Mouse (Mus musculus): ENCODE data around the gene St3gal4. TPM values are rescaled to one million over a fixed set of nuclear protein-coding genes. Genes with fewer than 3 reads are reported as not detected.

St3gal4 gene
- polyA plus RNA-seq, 1 experiment from 2014 or later, result 22.3 TPM

DNA sequence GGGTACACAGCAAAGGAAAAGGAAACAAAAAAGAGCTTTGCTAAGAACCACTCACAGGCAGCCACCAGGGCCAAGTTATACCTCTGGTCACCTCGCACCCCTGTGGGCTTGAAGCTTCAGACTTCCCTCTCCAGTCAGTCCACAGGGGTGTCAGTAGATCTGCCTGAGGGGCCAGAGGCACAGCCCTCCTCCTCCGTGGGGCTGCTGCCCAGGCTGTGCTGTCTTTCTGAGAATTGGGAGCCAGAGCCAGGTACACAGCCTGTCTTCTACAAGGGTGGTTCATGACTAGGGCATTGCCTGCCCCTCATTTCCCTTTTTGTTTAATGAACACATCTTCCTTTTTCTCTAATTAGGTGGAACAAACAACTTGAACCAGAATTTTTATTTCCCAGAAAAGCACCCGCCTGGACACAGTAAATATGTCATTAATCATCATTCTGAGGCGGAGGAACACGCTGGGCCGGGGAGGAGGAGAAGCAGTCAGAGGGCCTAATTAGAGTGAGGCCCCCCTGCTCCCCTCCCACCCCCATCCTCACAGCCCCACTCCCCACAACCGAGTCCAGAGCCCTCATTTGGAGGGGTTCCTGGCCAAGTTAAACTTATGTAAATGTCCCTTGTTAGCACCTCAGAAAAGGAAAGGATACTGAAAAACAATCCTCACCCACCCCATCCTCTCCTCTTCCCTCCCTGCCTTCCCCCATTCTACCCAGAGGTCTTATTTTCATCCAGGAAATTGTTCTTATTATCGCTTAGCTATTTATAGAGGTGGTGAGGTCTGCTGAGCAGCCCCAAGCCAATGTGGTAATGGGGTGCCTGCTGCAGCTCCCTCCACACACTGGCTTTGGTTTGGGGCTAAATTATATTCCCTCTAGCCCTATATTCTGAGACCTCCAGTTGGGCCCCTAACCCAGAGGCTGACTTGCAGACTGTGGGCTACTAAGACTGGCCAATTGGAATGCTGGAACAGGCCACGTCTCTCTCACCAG, 120.9 kb downstream of the St3gal4 start:
- ATAC-seq (ENCODE audit: low read depth), result no peak
- 39% methylated on average over 9 of the region's 9 CpGs for WGBS (ENCODE audit: insufficient replicate concordance)
- no peak overlapping the region for H3K27ac ChIP-seq (ENCODE audit: low read length)
- H3K4me3 ChIP-seq (ENCODE audit: low read depth, low read length), result no peak overlapping the region
- no peaks in the 10 kb centered on the region for H3K9me3 ChIP-seq (replicated peaks; ENCODE audit: control insufficient read depth, low read length)
- H3K4me2 ChIP-seq (ENCODE audit: low read depth, low read length), result no peak overlapping the region
- no peaks in the 10 kb centered on the region for H3K36me3 ChIP-seq (ENCODE audit: control insufficient read depth, insufficient read depth)
- no peaks in the 10 kb centered on the region for H3K27me3 ChIP-seq (ENCODE audit: control insufficient read depth, insufficient read depth, low read depth, low read length)
- H3K4me1 ChIP-seq (ENCODE audit: control insufficient read depth, low read depth, low read length), result no peaks in the 10 kb centered on the region
- no peak overlapping the region for H3K9ac ChIP-seq (ENCODE audit: low read depth, low read length)

Other genes with a start within 250 kb of the St3gal4 start
- gene Dcps, start 56.8 kb upstream of the St3gal4 start, polyA plus RNA-seq (2015; fragmentation: Nextera tagmentation; extraction: Ambion mirVana), result 43.4 and 44.2 TPM in 2 replicates
- 48.2 and 51.5 TPM in 2 replicates for gene Srpr, start 80.9 kb upstream of the St3gal4 start, polyA plus RNA-seq (2015; fragmentation: Nextera tagmentation; extraction: Ambion mirVana)
- 7.2 and 8.5 TPM in 2 replicates for gene Tirap, start 81.0 kb upstream of the St3gal4 start, polyA plus RNA-seq (2015; fragmentation: Nextera tagmentation; extraction: Ambion mirVana)
- 20.2 and 20.5 TPM in 2 replicates for gene Foxred1, start 91.8 kb upstream of the St3gal4 start, polyA plus RNA-seq (2015; fragmentation: Nextera tagmentation; extraction: Ambion mirVana)
- 9.9 TPM in 2 replicates for gene Fam118b, start 148.5 kb upstream of the St3gal4 start, polyA plus RNA-seq (2015; fragmentation: Nextera tagmentation; extraction: Ambion mirVana)
- 10.5 and 11.2 TPM in 2 replicates for gene Rpusd4, start 148.6 kb upstream of the St3gal4 start, polyA plus RNA-seq (2015; fragmentation: Nextera tagmentation; extraction: Ambion mirVana)